Mouse (Mus musculus) heart, postnatal 0 days (tissue): Measurements from ENCODE around the gene Gm29289. TPM values are rescaled to one million over a fixed set of nuclear protein-coding genes. Genes with fewer than 3 reads are reported as not detected.
"Not testable (repeated sequence)": the region's sequence is repeated elsewhere in the genome, so short reads cannot be mapped to it uniquely, and the experiment has no call there.

Experiments
- ATAC-seq: fragments of 200-750 bp; cut with Nextera tagmentation; 2 replicates; pipeline ENCODE4 v1.8.0; 2017; ENCODE audit warnings: low read depth, moderate number of reproducible peaks, moderate library complexity; ENCODE audit not compliant: insufficient read depth
- DNase-seq: peaks from one replicate; pipeline ENCODE4 v3.0.0-alpha.2; 2016; ENCODE audit warnings: low spot score
- H3K27ac ChIP-seq: fragments of 300-500 bp; sonication (generic); 2 replicates; pipeline ENCODE4 v1.5.1; 2014; ENCODE audit warnings: low read depth, mild to moderate bottlenecking
- H3K27me3 ChIP-seq: fragments of 300-500 bp; sonication (generic); 2 replicates; pipeline ENCODE4 v1.6.1; 2014; ENCODE audit warnings: low read length, mixed read lengths; ENCODE audit not compliant: control insufficient read depth, insufficient read depth
- H3K36me3 ChIP-seq: fragments of 300-500 bp; sonication (generic); replicated peaks from 2 replicates; pipeline ENCODE4 v1.6.1; 2014; ENCODE audit warnings: low read length, mixed read lengths; ENCODE audit not compliant: control insufficient read depth, insufficient read depth
- H3K4me1 ChIP-seq: fragments of 300-500 bp; sonication (generic); 2 replicates; pipeline ENCODE4 v1.6.1; 2014; ENCODE audit warnings: antibody characterized with exemption; ENCODE audit not compliant: control insufficient read depth, insufficient read depth
- H3K4me2 ChIP-seq: fragments of 300-500 bp; sonication (generic); 2 replicates; pipeline ENCODE4 v1.6.1; 2014; ENCODE audit warnings: low read depth, mild to moderate bottlenecking, low read length, moderate library complexity
- H3K4me3 ChIP-seq: fragments of 300-500 bp; sonication (generic); 2 replicates; pipeline ENCODE4 v1.5.1; 2014; ENCODE audit warnings: low read depth, low read length
- H3K9ac ChIP-seq: fragments of 300-500 bp; sonication (generic); replicated peaks from 2 replicates; pipeline ENCODE4 v1.6.1; 2014; ENCODE audit warnings: low read depth, low read length, mixed read lengths
- H3K9me3 ChIP-seq: fragments of 300-500 bp; sonication (generic); replicated peaks from 2 replicates; pipeline ENCODE4 v1.6.1; 2016; ENCODE audit warnings: low read length; ENCODE audit not compliant: control insufficient read depth
- WGBS: fragments of 180-500 bp; shearing (Covaris S2); extraction: QIAGEN DNeasy Blood & Tissue Kit; methylation state at CpG from one replicate; pipeline ENCODE4 v1.1.7; 2014; 5-methylcytosine and 5-hydroxymethylcytosine counted together
- polyA plus RNA-seq: library from polyadenylated mRNA; unstranded; fragments of >200 nt; fragmentation: Nextera tagmentation; extraction: Ambion mirVana; gene quantifications from 2 replicates; pipeline ENCODE4 v1.2.1, GENCODE M21; 2015
- total RNA-seq: library from RNA; depleted of rRNA; stranded (reverse); fragments of >200 nt; gene quantifications from 2 replicates; pipeline ENCODE4 v1.2.3, GENCODE M21; 2014; ENCODE audit warnings: low replicate concordance; rRNA removed

Gm29289 gene
- total RNA-seq (not detected in 2 replicates), polyA plus RNA-seq (not detected in 2 replicates)

- DNase-seq, H3K27me3 ChIP-seq, H3K9me3 ChIP-seq, H3K9ac ChIP-seq, H3K27ac ChIP-seq, H3K4me3 ChIP-seq, H3K4me2 ChIP-seq, H3K36me3 ChIP-seq, H3K4me1 ChIP-seq, ATAC-seq: not testable (repeated sequence)
- no CpG with 5 or more reads among the region's 9 CpGs for WGBS
Observed at GRCm38 (mm10) chrY:2932282-2932681, at the start of gene Gm29289. Gene Gm29289, plus strand, starts transcription at chrY:2932582.

DNA sequence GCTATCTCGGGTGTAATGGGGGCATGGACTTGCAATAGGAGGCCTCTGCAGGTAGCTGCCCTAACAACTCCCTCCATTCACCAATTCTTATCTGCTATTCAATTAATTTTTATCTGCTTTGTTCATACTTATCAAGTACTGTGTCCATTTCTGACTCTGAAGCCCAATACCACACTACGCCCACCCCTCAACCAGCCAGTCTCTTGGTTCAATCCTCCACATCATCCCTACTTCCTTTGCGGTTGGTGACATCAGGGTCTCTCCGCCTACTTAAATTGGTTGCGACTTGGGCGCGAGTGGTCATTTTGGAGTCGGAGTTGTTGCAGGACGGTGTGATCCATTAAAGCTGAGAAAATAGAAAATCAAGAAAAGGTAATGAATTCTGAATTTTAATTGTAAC is 31.7 kb upstream of the Gm29289 start, which contains the start of gene Gm10352:
Gene Gm10352, plus strand, starts transcription at position 301 of the 400 bp plus-strand sequence.
- not testable (repeated sequence) for H3K9ac ChIP-seq, H3K4me1 ChIP-seq, H3K4me2 ChIP-seq, H3K4me3 ChIP-seq, ATAC-seq, DNase-seq, H3K36me3 ChIP-seq, H3K27ac ChIP-seq, H3K27me3 ChIP-seq, H3K9me3 ChIP-seq
- no CpG with 5 or more reads among the region's 9 CpGs for WGBS

Other genes with a start within 250 kb of the Gm29289 start
- not detected in 2 replicates for gene H2al2b, start 211.9 kb upstream of the Gm29289 start, total RNA-seq
- not detected in 2 replicates for gene H2al2b, start 211.9 kb upstream of the Gm29289 start, polyA plus RNA-seq
- gene Gm4064, start 136.4 kb upstream of the Gm29289 start, total RNA-seq, result not detected in 2 replicates
- not detected in 2 replicates for gene Gm4064, start 136.4 kb upstream of the Gm29289 start, polyA plus RNA-seq
- not detected in 2 replicates for gene Rbmy, start 101.9 kb upstream of the Gm29289 start, total RNA-seq
- gene Rbmy, start 101.9 kb upstream of the Gm29289 start, polyA plus RNA-seq, result not detected in 2 replicates
- gene Gm10256, start 101.9 kb upstream of the Gm29289 start, total RNA-seq, result not detected in 2 replicates
- not detected in 2 replicates for gene Gm10256, start 101.9 kb upstream of the Gm29289 start, polyA plus RNA-seq
- not detected in 2 replicates for gene Gm10352, start 31.6 kb upstream of the Gm29289 start, total RNA-seq
- not detected in 2 replicates for gene Gm10352, start 31.6 kb upstream of the Gm29289 start, polyA plus RNA-seq